Mouse (Mus musculus): ENCODE measurements around the gene Hsd17b12. TPM values are rescaled to one million over a fixed set of nuclear protein-coding genes. Genes with fewer than 3 reads are reported as not detected.

Gene Hsd17b12
- polyA plus RNA-seq, 1 experiment: 65.4 TPM

DNA sequence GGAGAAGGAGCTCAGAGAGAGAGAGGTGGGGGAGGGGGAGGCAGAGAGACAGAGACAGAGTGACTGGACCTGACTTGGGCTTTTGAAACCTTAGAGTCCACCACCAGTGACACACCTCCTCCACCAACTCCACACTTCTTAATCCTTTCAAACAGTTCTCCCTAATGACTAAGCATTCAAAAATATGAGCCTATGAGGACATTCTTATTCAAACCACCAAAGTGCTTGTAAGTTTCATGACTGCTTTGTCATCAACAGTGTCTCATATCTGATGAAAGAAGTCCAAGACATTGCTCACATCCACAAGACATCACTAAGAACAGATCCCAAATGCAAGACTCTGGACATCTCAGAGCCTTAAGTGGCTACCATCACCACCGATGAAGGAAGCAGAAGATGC, 67.9 kb downstream of the Hsd17b12 start:
- no peak for DNase-seq (ENCODE audit: low read depth)

DNA sequence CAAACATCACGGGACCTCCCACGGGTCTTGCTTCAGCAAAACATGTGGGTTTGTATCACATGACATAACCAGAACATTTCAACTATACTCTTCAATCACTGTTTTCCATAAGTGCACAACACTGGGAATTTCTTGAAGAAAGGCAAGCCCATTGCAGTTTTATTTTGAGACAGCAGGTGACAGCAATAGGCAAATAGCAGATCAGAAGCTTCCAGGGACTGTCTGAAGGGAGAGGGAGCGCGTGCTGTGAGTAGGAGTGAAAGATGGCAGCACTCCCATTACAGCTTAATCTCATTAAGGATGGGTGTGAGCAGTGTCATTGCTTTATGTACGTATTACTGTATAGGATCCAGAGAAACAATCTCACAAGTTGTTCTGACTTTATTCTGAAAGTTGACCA, 88.3 kb downstream of the Hsd17b12 start:
- DNase-seq (ENCODE audit: low read depth): no peak

DNA sequence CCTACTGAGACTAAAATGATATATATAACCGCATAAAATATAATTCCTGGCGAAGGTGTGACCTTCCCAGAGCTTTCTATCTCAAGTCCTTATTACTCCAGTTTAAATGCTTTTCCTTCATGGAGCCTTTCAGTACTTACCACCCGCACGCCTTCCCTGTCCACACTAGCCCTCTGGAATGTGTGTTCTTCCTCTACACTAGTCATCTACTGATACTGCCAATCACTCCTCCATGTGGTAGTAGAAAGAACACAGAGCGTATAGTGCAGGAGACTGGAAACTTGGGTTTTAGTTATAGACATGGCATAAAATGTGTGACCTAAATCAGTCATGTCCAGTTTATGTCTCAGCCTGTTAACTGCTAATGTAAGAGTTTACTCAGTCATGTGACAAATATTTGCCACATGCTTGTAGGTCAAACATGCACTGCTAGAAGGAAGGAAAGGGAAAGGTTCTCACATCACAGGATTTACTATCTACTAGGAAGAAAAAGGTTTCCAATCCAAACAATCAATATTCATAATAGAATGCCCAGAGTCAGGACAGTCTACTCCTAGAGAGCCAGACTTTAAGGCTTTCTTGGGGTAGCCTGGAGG, 91.1 kb downstream of the Hsd17b12 start:
- DNase-seq (ENCODE audit: low read depth): no peak

DNA sequence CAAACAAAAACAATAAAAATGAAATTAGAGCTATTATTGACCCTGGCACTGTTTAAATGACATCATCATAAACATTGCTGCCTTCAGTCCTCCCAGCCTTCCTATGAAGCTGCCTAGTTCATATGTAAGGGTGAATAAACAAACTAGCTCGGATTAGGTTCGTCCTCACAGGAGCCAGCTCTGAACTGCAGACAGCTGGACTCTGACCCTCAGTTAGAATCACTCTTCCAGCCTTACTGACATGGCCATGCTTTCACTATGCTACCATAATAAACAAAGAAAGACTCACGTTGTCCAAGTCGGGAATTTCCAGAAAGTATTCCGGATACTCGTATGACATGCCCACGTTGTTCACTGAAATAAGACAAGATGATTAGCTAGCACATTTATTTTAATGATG, 91.6 kb downstream of the Hsd17b12 start:
- DNase-seq (ENCODE audit: low read depth): no peak

DNA sequence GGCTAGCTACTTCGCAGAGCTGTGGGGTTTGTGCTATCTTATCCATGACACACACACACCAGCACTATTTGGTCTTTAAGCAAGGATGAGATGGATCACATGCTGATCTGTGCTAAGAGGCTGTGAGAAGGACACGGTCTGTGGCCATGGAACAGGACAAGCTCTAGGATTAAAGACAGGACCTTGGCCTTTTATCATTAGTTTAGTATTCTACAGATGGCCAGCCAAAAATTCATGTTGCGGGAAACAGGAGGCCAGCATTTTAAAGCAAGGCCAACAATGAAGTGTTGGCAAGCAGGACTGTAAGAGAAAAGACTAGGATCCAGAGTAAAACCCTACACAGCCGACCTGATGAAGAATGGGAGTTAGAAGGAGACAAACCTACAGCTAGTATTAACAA, 95.0 kb downstream of the Hsd17b12 start:
- DNase-seq (ENCODE audit: low read depth): no peak

DNA sequence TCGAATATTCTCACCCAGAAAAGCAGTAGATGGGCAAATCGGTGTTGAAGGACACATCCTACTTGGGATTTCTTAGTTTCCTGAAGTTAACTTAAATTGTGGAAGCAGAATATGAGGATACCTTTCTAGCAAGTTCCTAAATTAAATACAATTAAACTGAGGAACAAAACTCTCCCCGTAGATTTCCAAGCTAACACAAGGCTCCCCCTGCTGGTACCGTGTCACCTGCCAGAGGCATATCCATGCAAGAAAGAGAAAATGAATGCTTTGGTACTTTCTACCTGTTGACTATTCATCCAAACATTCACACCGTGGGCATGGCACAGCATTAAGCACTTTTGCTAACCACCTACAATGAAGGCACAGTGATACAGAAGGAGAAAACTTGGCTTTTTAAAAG, 98.3 kb downstream of the Hsd17b12 start:
- no peak for DNase-seq (ENCODE audit: low read depth)

DNA sequence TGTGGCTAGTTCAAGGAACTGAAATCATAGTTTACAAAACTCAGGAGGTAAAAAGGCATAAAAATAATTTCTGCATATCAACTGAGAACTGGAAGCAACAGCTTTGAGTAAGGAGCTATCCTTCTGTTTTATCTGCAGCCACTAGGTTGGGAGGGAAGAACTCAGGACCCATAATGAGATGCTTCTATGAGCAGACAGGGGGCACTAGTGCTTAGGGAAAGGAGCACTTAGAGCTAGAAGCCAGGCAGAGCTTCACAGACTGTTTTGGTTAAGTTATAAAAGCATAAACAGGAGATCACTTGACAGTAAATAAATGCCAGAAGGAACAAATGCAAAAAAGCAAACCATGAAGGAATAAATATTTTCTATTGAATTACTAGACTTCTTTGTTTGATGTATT, 103.0 kb downstream of the Hsd17b12 start:
- no peak for DNase-seq (ENCODE audit: low read depth)

DNA sequence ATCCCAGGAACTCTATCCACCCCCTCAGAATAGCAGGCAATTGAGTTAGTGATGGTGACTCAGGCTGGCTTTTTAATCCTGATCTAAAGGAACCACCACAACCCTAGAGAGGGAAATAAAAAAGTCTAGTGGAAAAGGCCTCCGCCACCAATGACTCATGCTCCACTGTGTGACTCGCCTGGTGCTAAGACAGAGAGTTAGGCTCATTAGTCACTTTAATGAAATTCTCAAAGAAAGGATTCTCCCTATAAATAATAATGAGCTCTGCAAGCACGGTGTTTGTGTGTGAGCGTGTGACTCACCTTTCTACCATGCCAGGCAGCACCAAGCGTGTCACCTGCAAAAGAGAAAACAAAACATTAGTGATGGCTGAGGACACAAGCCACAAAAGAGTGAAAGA, 105.8 kb downstream of the Hsd17b12 start:
- DNase-seq (ENCODE audit: low read depth): no peak

DNA sequence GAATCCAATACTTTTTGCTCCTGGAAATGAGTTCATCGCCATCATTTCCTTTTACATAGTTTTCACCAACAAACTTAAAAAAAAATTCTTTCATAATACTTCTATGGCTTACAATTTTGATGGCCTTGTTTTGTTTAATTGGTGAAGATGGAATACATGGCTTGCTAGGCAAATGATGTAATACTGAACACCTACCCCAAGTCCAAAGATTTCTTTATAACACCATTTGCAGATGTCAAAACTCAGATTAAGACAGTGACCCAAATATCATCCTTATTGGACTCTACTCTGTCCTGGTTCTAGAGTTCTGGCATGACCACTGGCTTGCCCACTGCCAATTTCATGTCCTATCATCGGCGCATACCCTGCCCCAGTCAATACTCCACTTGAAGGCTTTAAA, 106.9 kb downstream of the Hsd17b12 start:
- DNase-seq (ENCODE audit: low read depth): no peak

DNA sequence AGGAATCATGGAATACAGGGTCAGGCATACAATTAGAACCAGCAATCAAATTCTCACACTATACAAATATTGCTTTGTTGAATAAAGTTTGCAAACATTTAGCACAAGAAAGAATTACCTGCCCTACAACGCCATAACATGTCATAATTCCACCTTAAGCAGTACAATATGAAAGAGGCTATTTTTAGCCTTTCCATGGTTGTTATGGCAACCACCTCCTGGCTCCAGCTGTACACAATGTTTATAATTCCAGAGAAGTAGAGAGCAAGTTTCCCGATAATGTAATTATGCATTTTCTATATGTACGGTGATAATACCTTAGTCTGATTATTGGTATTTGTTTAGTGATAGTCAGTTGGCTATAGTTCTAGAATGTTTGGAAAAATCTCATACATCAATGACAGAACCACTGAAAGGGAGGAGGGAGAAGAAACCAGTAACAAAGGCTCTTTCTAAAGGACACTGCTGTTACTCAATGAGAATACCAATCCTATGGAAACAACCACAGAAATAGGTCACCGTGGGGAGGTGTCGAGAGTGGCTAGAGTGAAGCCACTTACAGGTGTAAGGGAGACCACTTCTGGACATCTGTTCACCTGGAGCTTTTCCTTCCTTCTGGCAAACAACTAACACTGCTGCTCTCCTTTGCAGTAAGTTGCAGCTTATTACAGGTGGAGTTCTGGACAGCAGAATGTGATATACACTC, 108.1 kb downstream of the Hsd17b12 start:
- DNase-seq (ENCODE audit: low read depth): no peak

DNA sequence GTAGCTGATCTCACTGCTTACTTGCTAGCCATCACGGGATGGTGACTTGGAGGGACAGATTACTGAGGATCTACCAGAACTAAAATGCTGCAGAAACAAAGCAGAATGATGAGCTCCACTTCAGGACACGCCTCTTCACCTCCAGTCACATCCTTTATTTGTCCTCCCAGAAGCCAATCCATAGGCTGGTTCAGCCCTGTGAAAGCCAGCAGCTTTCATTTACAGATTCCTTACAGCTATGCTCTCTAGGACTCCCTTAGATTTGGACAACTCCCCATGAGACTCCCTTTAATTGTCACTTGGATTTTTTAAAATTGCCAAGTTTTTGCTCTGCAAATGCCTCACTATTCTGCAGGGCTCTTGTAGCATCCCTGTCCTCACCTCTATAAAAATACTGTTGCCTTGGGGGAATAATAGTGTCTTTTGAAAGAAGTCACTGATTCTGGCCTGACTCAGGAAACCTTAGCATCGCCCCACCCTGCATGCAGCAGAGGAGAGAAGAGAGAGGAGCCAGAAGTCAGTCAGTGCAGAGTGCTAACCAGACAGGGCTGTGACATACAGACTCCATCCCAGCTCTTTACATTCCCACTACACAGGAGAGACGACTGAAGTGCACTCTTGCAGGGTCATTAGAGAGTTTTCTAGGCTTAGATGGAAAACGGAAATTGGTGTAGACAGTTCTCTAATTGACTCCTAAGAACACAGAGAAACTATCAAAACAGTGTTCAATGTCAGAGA, 108.9 kb downstream of the Hsd17b12 start:
- no peak for DNase-seq (ENCODE audit: low read depth)

DNA sequence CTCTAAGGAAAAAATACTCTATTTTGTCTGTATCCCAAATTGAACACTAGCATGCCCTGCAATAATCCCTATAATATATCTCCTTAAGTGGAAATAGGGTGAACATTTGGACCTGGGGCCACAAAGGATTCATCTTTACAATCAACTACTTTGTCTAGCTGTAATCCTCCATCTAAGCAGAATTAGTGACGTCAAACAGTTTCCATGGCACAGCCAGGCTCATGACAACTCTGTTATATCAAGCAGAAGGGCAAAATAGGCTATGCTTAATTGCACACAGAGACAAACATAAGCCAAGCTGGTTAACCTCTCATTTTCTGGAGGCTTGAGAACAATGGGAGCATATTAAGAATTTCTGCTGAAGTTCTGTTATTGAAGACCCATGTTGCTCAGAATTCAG, 109.5 kb downstream of the Hsd17b12 start:
- DNase-seq (ENCODE audit: low read depth): no peak

DNA sequence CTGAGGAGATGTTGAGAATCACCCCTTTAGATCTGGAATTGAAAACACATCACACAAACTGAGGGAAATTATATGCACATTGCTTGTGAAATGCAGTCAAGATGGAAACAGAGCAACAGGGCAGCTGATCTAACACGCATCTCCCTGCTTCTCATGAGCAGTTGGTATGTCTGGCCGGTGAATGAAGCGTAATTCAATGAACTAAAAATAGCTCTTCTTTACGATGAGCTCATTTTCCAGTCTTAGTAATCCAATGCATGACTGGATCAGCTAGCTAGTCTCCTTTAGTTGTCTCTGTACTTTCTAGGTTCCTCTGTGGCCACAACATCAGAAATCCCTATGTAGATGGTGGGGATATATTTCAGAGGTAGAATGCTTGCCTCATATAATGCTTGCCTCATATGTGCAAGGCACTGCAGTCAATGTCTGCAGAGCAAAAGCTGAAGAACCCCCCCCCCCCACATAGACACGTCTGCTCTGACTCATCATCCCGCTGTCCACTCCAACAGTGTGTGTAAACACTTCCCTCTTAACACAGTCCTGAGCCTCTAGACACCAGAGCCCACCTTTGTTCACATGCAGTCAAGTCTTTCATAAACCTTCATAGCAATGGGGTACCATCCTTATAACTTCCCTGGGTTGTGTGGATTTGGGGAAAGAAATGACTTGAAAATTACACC, 112.2 kb downstream of the Hsd17b12 start:
- DNase-seq (ENCODE audit: low read depth): no peak

DNA sequence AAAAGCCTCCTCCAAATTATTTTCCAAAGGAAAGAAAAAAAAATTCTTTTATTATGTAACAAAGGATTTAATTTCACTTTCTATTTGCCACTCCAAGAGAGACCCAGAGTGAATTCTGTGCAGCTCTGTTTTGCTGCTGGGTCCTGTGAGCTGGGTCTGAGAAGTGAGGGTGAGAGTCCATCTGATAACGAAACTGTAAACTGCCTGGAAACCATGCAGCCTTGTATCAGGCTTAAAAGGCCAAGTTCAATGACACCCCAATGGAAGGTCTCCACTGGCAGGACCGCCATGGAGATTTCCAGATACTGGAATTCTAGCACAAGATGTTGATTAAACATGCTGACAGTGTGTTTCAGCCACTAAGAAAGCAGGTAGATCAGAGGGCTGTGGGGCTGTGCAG, 113.6 kb downstream of the Hsd17b12 start:
- DNase-seq (ENCODE audit: low read depth): no peak

DNA sequence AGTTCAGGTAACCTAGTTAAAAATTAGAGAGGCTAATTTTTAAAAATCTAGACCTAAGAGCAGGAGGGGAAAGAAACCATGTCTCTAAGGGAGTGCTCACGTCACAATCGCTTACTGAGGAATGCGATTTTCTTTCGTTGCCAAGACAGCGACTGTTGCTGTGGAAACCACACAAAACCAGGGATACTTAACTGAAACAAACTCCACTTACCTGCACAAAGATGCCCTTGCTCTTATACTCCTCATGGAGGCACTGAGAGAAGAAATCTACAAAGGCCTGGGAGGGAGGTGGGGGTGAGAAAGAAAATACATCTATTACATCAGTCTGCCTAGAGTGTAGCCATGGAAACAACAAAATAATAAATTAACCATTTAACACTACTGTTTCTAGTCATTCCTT, 114.1 kb downstream of the Hsd17b12 start:
- no peak for DNase-seq (ENCODE audit: low read depth)

DNA sequence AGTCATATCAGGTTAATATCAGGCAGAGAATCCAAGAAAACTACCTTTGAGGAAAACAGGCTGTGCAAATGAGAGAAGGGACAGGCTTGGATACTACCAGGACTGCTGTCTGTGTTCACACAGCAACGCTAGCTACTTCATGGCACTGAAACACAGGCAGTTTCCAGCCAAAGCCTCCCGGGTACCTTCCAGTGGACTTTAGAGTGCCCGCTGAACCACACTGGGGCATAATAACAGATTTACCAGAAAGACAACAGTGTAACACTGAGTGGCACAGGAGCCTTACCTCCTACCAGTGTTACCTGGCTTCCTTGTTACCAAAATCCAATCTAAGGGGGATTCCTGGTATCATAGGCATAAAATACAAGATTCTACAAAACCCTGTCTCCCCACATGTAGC, 115.3 kb downstream of the Hsd17b12 start:
- DNase-seq (ENCODE audit: low read depth): no peak

DNA sequence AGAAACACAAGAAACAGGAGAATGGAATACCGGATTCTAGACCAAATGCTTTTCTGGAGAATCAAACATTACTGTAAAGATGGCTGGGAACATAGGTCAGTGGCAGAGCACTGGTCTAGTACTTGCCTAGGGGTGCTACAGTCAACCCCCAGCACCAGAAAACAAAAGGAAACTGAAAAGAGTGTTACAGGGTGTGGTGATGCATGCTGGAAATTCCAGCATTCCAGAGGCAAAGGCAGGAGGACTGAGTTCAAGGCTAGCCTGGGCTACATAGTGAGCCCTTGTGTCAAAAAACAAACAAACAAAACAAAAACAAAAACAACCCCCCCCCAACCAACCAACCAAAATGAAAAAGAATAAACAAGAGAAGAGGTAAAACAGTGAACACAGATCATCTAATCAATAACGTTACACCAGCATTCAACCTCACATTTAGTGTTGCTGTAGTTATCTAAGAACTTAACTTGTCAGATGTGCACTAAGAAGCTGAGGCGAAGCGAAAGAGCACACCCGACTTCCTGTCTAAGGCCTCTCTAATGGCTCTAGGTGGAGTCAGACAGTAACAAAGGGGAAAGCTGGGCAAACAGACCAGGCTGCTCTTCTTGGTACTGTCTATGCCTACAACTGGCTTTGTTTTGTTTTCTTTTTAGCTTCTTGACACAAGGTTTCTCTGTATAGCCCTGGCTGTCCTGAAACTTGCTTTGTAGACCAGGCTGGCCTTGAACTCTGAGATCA, 117.2 kb downstream of the Hsd17b12 start:
- no peak for DNase-seq (ENCODE audit: low read depth)

DNA sequence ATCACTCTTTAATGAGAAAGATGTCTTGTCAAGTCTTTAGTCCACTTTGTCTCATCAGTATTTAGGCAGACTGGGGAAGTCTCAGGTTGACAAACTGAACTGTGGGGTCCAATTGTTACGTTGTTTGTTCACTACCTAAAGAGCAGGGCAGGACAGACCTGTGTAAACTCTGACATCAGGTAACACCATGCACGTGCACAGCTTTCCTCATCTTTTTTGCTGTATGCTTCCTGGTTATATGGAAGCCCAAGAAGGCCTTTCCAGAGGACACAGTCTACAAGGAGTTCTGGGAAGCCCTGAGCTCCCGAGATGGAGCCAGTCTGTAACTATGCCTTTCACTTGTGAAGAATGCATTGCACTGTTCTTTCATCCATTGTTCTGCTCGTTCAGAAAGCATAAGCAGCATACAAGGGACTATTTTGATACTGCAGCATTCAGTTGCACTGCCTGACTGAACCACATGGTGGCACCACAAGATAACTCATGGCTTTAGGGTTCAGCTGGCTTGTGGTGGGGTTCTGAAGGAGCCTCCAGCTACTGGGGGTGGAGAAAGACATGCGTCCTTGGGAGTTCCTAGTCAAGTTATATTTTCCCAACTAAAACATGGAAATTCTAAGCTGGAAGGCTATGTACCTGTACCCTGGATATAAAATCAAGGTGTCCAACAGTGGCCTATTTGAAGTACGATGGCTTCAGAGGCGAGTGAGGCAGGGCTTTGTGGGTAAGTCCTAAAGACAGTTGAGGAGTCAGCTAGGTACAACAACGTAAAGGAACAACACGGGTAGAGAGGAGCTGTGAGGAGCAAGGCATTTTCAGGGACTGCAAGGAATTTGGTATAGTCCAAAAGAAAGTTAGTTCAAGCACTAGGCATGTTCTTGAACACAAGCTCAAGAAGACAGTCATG, 122.1 kb downstream of the Hsd17b12 start:
- DNase-seq (ENCODE audit: low read depth): no peak

DNA sequence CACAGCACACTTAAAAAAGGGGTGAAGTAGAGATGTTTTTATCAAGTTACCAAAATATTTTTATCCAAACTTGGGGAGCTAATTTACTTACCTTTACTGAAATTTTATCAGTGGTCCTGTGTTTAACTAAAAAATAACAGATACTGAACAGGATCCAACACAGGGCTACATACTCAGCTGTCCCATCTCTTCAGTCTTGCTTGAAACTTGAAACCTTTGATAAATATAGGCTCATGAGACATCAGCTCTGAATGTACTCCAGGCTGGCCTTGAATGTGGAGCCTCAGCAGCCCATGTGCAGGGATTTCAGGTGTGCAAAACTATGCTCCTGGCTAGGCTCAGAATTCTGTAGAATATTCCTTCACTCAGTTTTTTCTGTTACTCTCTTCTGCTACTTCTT, 127.2 kb downstream of the Hsd17b12 start:
- no peak for DNase-seq (ENCODE audit: low read depth)

DNA sequence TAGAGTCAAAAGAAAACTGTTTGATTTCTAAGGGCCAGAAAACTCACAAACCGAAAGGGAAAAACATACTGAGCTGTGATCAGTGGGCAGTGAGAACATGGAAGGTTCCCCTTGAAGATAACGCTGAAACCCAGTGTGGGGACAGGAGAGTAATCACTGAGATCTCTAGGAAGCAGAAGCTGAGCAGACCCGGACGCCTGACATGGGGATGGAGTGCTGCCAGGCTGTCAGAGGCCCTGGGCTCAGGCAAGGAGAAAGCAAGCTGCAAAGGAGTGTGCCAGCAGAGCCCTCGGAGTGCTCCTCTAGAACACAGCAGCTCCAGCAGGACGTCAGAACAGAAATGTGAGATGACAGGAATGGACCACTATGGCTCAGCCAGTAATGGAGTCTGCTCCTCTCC, 133.1 kb downstream of the Hsd17b12 start:
- no peak for DNase-seq (ENCODE audit: low read depth)
